ENCODE assay signal across 12 mouse cellular contexts in the genomic region with DNA sequence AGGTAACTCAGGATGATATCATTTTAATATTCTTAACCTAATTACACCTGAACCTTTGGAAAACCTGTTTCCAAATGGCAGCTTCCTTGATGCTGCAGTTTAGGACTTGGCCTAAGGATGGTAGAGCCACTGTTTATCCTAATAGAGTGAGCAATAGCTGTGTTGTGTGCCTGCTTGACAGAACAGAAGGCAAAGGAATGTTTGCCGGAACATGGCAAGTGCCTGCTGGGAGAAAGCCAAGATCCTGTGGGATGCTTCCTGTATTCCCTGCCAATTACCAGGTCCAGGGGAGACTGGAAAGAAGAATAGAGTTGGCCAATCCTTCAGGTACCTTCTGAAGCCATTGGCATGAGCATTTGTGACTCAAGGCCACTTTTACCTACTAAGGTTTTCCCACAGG.
A peak's percentile ranks its signal among the peaks of the same experiment; 100 is the strongest.
DNase-seq lines count a peak whose midpoint lies in the region; ATAC-seq and TF ChIP-seq lines count a peak whose summit lies in the region.
"Had no signal": no experiment of that assay in that cellular context is flagged by ENCODE, and none has a peak within 500 bp of the region (broad histone marks: within the 10 kb centered on the region; RNA-seq: fewer than 3 reads in every experiment).

No protein-coding gene starts in this region.

- H3K4me1 ChIP-seq in cerebellum, adult 2 months (ENCODE audit: control insufficient read depth, insufficient read depth, low read length), result peaks cover 5% of the 10 kb centered on the region
- H3K4me1 ChIP-seq: limb, embryonic 12.5 days; stomach, embryonic 15.5 days had no signal

- peak; percentile 20 for DNase-seq in layer of hippocampus, adult 11-12 months (ENCODE audit: low spot score)
- no peak for DNase-seq in layer of hippocampus, adult 9-10 months (ENCODE audit: low spot score)
- peak; percentile 76 for DNase-seq in brain, embryonic 14.5 days (ENCODE audit: low read depth)
- DNase-seq in cerebellum, adult 2 months, result peak; percentile 78 to 93
- DNase-seq in layer of hippocampus, adult 9-11 months, result peak; percentile 21
- DNase-seq: heart, adult 2 months; thymus, postnatal 14 days had no signal

- TF ChIP-seq CTCF in brain, embryonic 14.5 days (IDR thresholded peaks at IDR 0.05; ENCODE audit: borderline replicate concordance, extremely low read depth, insufficient read depth, insufficient read length), result no peak
- TF ChIP-seq CTCF in cerebellum, adult 2 months (IDR thresholded peaks at IDR 0.05; ENCODE audit: borderline replicate concordance, insufficient read depth, low read depth, low read length), result no peak

- no peak for TF ChIP-seq POLR2A in brain, embryonic 14.5 days (IDR thresholded peaks at IDR 0.05; ENCODE audit: borderline replicate concordance, extremely low read depth, insufficient read depth, insufficient read length, poor library complexity, severe bottlenecking)
- no peak for TF ChIP-seq POLR2A in cerebellum, adult 2 months (IDR thresholded peaks at IDR 0.05; ENCODE audit: borderline replicate concordance, insufficient read depth, low read length)

- WGBS in cerebellum, adult 2 months, result 3% methylated on average over 1 of the region's 1 CpGs

- no peak for ATAC-seq in granulocyte monocyte progenitor cell, adult 5-6 weeks (replicated peaks; ENCODE audit: poor library complexity, severe bottlenecking)
- no peak for ATAC-seq in megakaryocyte progenitor cell, adult 5-6 weeks (replicated peaks; ENCODE audit: poor library complexity)
- ATAC-seq: CD4-positive, CD25-positive, alpha-beta regulatory T cell, adult 4 months had no signal

- H3K27me3 ChIP-seq in cerebellum, adult 2 months (ENCODE audit: control insufficient read depth, insufficient read depth, low read length), result no peaks in the 10 kb centered on the region
- H3K27me3 ChIP-seq: limb, embryonic 12.5 days; stomach, embryonic 15.5 days had no signal

- H3K4me3 ChIP-seq in cerebellum, adult 2 months (replicated peaks; ENCODE audit: insufficient read depth, low read depth, low read length), result no peak overlapping the region
- H3K4me3 ChIP-seq: heart, adult 2 months; limb, embryonic 12.5 days; stomach, embryonic 15.5 days had no signal

- no peak overlapping the region for H3K27ac ChIP-seq in cerebellum, adult 2 months (ENCODE audit: insufficient read depth, low read length)
- H3K27ac ChIP-seq: heart, adult 2 months; limb, embryonic 12.5 days; stomach, embryonic 15.5 days had no signal
